Mouse (Mus musculus): ENCODE measurements around the gene Mapk12.

DNA sequence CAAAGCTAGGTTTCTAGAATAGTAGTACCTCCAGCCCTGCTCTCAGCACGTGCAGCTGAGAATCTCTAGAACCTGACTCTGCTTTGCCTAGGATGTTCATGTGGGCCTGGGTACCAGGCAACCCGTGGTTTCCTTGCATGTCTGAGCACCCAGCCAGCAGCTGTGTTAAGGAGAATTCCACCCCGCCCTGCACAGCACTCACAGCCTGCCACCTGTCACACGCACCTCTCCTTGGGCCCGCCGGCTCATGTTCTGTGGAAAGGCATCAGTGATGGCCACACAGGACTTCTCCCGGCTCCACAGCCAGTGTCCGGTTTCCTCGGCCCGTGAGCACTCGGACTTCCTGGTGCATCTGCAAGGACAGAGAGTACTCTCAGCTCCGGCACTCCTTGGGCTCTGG lies 25.0 kb upstream of the Mapk12 start:
- TF ChIP-seq CTCF (IDR thresholded peaks at IDR 0.05; ENCODE audit: low read depth, low read length) (no peak), POLR2A (IDR thresholded peaks at IDR 0.05; ENCODE audit: borderline replicate concordance, low read depth, low read length) (no peak)

All from bone marrow macrophage, adult 2 months (primary cell).